Mouse (Mus musculus): ENCODE results near the gene Itgb2.
A peak's percentile ranks its signal among the peaks of the same experiment; 100 is the strongest.

Itgb2 gene

DNA sequence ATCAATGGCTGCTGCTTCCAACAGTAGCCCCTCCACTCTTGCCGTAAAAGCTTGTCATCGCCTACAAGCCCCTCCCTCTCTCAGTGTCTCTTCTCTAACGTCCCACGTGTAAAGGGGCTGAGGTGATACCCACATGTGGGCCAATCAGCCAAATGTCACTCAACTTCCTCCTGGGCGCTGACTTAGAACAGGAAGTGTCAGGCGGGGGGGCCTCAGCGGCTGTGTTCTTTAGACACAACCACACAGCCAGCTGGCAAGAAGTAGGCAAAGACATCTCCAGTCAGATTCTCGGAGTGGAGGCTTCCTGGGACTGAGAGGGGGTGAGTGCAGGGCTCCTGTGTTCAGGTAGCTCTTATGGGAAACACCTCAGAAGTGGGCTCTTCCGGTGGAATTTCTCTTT, at the start of gene Itgb2:
Gene Itgb2, plus strand, starts transcription at position 113 of the 400 bp plus-strand sequence.
- DNase-seq (ENCODE audit: low read depth): peak; percentile 59

DNA sequence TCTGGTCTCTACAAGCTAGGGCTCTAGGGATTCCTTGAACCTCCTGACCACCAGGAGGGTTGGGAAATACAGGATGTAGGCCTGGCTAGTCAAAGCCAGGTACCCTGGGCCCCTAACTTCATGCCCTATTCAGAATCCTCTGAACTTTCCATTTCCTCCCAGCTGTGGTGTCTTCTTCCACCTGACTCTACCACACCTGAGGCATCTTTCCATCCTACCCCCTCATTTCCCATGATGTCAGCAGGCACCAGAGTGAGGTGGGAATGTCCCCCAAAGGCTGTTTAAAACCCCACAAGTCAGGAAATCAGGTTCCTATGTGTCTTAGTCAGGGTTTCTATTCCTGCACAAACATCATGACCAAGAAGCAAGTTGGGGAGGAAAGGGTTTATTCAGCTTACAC, 48.2 kb upstream of the Itgb2 start:
- no peak for DNase-seq (ENCODE audit: low read depth)

DNA sequence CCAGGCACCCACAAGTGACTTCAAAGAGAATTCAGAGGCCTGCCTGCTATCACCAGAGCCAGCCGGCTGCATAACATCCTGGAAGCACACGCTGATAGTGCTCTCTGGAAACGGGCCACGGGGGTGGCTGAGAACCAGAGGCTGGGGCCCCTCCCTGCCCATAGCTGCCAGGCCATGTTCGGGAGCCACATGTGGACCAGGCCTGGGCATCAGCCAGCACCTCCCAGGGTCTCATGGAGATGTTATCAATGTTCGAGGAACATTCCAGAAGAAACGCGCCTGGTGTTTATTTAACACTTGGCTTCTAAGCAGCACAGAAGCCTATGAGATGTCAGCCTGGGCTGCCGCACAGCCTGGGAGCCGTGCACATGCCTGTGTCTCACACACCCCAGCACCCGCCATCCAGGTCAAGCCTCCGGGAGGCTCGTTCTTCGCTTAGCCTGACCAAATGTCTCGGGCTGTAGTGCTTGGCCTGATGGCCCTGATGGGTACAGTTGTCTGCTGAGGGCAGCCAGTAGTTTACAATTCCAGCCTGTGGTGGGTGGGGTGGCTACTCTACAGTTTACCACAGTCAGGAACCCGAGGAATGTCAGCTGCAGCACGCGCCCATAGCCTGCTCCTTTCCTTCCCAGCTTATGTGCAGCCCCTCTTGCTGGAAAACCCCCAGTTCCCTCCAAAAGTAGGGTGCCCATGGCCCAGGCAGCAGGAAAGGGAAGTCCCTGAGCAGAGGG, 45.7 kb upstream of the Itgb2 start:
- DNase-seq (ENCODE audit: low read depth): no peak

DNA sequence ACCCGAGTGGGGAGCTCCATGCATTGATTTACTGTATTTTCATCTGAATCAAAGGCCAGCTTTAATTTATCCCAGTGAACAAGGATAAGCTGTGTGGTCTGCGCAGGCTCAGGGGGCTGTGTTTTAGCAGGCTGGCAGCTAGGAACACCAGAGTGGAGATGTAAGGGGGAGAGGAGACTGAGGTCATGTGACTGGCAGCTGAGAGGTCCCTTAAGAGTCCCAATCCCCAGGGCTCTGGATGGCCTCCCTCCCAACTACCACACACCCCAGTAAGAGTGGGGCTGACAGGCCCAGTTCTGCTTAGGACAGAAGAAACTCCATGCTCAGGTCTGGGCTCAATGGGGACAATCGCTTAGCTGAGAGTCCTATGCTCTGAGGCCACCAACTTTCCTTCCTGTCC, 44.3 kb upstream of the Itgb2 start:
- DNase-seq (ENCODE audit: low read depth): no peak

DNA sequence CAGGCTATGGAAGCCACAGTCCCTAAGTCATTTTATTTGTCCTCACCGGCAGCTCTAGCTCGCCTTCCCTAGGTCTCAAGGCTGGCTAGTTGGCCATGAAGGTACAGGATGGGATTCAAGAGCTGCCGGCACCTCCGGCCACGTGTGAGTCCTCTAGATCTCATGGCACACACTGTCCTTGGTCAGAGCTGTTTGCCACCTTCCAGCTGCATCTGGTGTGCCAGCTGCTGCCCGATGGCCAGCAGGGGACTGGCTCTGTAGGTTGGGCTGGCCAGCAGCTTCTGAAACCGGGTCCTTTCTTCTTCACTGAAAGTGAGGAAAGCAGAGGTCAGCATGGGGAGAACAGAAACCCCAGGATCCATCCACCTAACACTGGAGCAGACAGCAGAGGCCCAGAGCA, 41.9 kb upstream of the Itgb2 start:
- no peak for DNase-seq (ENCODE audit: low read depth)

DNA sequence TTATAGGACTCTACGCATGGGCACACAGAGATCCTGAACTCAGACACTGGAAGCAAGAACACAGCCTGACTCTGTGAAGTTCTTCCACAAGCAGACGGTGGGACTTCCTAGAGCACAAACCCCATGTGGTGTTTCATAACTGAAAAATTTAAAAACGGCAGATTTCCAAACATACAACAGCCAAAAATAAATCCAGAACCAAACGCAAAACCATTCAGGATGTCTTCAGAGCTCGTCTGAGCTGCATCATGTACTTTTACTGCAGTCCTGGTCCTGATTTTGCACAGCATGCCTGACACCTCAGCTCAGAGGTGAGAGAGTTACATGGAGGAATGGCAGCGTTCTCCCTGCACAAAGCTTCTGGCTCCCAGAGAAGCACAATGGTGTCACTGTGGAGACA, 38.5 kb upstream of the Itgb2 start:
- no peak for DNase-seq (ENCODE audit: low read depth)

DNA sequence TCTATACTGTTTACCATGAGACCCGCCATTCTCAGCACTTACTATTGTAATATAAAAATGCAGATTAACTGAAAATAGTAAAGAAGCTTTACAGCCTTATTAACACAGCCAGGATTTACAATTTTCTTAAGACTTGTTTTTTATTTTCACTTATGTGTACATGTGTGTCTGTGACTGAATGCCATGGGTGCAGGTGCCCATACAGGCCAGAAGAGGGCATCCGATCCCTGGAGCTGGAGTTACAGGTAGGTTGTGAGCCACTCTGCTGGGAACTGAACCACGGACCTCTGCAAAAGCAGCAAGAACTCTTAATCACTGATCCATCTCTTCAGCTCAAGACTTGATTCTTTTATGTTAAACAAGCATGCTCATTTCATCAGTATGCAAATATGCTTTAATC, 37.2 kb upstream of the Itgb2 start:
- DNase-seq (ENCODE audit: low read depth): no peak

DNA sequence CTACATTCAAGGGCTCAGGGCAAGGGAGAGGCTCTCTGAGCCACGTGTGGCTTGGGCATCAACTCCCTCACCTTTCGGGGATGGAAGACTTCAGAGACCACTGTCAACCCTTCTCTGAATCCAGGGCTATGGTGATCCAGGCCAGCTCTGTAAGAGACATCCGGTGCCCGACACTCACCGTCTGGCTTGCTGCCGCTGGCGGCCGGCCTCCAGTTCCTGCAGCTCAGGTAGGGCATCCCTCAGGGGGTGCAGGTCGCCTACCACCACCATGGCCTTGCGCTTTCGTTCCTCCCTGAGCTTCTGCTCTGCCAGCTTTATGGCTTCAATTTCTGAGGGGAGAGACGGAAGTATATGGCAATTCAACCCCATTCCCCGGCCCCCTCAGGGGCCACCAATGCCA, 32.9 kb upstream of the Itgb2 start:
- DNase-seq (ENCODE audit: low read depth): no peak

DNA sequence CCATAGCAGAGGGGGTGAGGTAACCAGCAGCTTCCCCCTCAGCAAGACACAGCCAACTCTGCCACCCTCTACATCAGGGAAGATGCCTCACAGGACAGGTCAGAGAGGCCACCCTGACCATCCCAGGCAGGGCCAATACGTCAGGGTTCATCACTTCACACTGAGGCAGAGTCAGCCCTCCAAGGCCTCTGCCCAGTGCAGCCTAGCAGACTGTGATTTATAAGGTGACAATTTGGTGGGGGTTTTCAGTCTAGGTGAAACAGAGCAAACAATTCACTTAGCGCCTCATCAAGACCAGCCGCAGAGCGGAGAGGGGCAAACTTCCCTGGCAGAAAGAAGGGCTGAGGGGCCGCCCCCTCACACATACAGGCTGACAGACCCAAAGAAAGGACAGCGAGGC, 31.8 kb upstream of the Itgb2 start:
- no peak for DNase-seq (ENCODE audit: low read depth)

DNA sequence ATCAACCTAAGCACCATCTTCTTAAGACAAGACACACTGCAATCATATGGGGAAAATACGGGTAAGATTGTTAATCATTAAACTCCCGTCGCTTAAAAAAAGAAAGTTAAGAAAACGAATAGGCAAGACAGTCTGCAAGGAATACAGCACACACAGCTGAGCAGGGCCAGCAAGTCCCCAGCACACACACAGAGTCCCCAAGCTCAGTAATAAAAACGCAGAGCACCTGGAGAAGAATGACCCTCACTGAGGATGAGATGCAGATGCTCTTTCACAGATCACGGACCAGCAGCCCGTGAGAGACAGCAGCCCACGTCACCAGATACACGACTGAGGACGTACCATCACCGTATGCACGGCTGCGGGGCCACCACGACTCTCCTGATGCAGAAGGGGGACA, 29.4 kb upstream of the Itgb2 start:
- DNase-seq (ENCODE audit: low read depth): no peak

DNA sequence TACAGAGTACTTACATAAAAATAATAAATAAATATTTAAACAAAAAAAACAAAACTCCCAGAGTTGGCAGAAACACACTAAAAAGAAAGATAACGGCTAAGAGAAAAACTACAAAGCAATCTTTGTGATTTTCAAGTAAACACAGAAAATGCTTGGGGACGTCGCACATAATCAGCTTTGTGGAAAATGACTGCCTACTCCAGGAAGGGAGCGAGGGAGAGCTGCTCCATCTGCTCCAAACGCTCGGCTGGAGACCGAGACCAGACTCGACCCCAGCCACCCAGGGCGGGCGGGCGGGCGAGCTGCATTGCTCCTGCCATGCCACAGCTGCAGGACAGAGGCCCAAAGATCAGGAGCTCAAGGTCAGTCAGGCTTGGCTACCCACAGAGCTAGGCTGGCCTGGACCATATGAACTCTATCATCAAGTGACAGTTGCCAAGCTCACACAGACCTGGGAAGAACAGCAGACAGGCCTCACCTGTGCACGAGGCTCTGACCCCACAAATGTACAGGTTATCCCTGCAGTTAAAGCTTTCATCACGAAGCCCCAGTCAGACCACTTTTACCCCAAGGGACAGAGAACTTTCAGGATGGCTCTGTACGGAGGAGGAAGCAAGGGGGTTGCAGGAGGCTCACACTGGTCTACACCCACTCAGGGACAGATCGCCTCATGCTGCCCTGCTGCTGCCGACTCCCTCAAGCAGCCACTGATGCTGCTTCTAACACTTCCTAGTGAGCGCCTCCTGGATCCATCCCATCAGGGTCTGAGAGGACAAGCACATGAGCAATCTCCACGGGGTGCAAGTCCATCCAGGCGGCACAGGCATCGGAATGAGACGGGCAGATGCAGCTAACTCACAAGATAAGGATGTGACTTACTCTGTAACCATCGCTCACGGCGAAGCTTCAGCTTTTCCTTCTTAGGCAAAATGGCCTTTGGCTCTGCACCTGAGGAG, 26.8 kb upstream of the Itgb2 start:
- DNase-seq (ENCODE audit: low read depth): no peak

DNA sequence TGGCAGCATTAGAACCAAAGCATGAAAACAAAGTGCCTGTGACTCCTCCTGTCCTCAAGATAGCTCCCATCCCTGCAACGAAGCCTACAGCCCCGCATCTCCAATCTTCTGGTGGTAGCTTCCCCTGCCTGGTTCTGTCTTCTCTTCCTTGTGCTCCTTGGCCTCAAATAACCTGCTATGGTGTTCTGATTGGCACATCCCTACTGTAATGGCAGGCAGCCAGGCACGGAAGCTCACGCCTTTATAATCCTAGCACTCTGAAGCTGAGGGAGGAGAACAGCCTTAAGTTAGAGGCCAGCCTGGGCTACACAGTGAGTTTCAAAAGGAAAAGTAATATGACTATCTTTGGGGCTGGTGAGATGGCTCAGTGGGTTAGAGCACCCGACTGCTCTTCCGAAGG, 25.9 kb upstream of the Itgb2 start:
- DNase-seq (ENCODE audit: low read depth): no peak

DNA sequence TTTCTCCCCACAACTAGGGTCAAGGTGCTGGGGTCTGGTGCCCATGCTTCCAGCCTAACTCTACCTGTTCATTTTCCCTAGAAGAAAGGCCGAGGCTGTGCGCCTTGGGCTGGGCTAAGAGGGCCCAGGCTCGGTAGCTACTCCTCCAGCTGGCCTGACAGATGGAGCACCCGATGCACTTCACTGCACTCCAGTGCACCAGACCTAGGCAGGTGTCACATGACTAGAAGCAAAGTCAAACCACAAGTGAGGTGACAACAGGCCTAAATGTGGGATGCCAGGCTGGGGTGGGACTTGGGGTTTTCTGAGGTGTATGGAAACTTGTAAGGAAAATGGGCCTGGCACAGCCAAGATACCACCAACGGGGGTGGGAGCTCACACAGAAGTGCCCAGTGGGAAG, 23.5 kb upstream of the Itgb2 start:
- no peak for DNase-seq (ENCODE audit: low read depth)

DNA sequence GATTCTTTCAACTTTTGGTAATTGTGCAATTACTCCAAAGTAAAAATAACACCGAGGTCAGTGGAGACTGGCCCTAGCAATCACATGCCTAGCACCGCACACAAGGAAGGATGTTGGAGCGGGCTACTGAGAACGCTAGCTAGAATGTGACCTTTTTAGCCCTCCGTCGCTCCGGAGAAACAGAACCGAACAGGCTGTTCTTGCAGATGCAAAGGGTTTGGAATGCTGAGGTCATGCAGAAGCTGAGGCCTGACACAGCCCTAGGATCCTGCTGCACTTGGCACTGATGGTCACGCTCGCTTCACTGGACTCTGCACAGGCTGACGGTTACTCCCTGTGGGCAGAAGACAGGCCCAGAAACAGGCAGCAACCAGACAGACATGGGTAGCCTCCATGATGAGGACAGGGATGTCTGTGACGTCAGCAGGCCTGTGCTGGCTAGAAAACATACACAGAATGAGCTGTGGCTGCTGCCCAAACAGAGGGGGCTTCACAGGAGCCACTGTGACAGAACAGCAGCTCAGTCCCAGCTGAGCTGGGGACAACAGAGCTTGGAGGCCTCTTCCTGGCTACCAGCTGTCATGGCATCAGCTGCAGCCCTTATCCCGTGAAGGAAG, 23.0 kb upstream of the Itgb2 start:
- no peak for DNase-seq (ENCODE audit: low read depth)

DNA sequence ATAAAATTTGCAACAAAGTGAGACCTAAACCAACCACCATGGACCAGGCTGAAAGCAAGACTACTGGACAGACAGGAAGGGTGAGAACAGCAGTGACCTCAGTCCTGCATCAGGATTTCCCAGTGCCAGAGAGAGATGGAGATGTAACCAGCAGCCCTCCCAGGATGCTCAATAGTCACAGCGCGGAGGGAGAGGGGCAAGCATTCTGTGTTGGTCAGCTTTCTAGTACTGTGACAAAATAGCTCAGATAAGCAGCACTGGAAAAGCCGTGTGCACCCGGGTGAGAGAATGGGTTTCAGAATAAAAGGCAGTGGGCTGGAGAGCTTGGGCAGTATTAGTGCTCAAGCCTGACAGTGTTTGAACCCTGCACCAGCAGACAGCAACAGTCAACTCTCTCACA, 22.3 kb upstream of the Itgb2 start:
- DNase-seq (ENCODE audit: low read depth): no peak

DNA sequence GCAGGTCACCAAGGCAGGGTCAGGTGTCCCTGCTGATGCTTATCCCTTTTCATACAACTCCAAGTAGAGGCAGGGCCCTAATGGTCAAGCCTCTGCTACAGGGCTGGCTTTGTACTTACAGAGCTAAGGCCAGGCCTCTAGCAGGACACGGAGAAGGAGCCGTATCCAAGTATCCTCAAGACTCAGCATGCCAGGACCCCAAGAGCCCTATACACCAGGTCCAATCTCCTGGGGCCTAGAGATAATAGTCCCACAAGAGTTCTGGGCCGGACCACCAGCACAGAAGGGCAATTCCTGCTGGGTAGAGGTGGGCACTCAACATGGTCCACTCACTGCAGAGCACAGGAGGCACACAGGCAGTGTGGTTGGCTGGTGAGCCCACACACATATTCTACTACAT, 21.3 kb upstream of the Itgb2 start:
- DNase-seq (ENCODE audit: low read depth): no peak

DNA sequence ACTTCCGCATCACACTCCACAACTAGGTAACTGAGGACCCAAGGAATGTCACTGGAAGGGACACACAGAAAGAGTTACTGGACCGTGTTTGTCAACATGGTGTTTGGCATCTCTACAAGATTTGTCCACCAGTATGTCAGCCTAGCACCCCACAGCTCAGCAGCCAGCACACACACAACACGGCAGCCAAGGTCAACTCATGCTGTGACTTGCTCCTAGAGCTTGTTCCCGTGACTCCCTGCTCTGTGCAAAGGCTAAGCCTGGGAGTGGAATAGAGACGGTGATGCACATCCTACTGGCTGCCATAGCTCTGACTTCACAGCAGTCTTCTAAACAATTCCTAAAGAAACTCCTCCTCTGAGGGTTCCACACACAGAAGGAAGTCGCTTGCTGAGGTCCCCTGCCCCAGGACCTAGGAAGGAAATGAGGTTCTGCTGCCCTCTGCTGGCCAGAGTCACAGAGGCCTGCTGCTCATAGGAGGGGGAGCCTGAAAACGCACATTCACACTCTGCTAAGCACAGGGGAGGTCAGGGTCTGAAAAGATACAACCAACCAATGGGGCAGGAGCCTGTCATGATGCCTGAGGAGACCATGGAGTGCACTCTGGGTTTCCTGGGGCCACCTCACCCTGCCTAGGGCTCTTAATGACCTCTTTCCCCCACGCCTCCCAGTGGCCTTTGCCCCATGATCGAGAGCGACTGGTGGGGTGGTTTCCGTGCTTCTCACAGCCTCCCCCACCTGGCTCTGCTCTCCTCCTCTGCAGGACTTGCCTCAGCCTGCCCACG, 20.5 kb upstream of the Itgb2 start:
- peak; percentile 78 for DNase-seq (ENCODE audit: low read depth)

DNA sequence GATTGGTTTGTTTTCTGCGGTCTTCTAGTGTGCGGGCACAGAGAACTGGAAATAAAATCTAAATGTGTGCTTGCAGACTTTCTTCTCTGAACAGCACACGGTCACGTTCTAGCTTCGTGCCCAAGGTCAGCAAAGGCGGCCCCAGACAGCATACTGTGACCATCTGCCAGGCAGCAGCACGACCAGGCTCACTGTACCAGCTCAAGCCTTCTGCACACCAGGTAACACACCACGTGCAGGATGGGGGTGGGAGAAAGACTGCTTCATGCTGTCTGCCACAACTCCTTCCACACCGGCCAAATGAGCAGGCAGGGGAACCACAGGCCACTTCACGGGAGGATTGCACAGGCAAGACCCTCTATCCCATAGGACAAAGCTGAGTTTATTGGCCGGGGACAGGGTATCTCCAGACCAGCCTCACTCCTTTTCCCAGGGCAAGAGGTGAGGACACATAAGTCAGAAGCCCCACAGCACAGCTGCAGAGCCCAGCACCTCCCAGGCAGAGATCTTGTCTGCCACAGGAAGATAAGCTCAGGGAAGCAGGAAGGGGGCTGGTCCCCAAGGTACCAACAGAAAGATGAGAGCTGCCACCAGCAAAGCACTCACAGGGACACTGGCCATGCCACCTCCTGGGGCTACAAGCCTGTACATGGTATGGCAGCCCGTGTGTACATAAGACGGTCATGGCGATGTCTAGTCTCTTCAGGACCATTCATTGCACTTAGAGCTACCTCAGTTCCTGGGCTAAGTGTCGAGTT, 19.6 kb upstream of the Itgb2 start:
- no peak for DNase-seq (ENCODE audit: low read depth)

DNA sequence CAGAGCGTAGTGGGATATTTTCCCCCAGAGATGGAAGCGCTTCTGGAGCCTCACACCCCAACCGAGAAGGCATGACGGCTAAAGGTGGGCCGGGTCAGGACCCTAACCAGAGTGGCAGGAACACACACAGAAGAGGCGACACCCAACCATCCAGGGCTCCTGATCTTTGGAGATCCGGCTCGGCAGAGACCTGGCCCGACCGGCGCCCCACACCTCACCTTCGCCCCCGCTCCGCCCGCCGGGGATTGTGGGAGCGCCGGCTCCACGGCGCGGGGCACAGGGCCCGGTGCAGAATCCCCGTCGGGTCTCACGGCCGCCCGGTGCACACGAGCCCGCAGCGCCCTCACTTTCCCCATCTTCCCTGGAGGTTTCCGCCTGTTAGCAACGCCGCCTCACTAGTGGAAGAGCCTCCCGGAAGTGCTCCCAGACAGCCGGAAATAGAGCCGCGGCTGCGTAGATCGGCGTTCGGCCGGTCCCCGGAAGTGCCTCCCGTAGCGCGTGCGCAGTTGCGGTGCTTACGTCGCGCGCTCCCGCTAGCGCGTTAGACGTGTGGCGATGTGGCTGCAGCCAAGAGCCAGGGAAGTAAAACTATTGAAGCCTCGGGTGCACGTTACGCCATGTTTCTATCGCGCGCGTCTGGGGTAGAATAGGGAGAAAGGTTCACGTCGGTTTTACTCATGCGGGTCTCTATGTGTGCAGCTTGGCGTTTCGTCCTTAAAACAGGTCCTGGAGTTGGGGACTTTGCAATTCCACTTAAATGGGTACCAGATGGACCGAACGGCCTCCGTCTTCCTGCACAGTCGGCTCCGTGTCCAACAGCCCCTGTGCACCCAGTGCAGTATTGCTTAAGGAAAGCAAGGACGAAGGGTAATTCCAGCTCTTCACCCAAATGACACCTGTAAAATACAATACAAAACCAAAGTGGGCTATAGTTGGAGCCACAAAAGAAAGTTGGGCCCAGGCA, 14.4 kb upstream of the Itgb2 start, which contains the start of gene Fam207a:
Gene Fam207a, minus strand, starts transcription at position 401 of the 964 bp plus-strand sequence.
- peak; percentile 90 for DNase-seq (ENCODE audit: low read depth)

DNA sequence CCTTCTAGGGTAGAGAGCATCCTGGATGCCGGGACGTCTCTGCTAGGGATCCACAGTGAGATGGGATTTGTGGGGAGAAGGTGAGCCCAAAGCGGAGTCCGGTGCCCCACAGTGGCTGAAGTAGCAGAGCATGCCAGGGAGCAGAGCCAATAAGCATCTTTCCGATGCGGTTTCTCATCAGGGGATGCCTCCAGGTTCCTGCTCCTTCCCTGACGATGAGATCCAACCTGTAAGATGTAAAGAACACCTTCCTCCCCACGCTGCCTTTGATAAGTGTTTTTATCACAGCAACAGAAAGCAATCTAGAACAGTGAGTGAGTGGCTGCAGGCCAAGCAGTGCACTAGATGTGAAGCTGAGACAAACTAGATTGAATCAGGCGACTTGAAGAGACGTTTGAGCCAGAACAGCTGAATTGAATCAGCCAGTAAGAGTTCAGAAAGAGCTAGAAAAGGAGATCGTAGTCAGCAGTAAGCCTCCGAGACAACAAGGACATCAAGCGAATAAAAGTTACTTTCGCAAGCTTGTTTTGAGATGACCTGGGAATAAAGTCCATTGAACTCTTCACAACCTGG, 13.6 kb upstream of the Itgb2 start:
- no peak for DNase-seq (ENCODE audit: low read depth)
